Mouse (Mus musculus) ES-CJ7 (cell line): ENCODE data around the gene Slc5a3.
"Not testable (repeated sequence)": the region's sequence is repeated elsewhere in the genome, so short reads cannot be mapped to it uniquely, and the experiment has no call there.

Source experiments
- DNase-seq: peaks from one replicate; pipeline ENCODE4 v3.0.0; 2011; ENCODE audit warnings: low read depth, low spot score

Slc5a3 gene

DNA sequence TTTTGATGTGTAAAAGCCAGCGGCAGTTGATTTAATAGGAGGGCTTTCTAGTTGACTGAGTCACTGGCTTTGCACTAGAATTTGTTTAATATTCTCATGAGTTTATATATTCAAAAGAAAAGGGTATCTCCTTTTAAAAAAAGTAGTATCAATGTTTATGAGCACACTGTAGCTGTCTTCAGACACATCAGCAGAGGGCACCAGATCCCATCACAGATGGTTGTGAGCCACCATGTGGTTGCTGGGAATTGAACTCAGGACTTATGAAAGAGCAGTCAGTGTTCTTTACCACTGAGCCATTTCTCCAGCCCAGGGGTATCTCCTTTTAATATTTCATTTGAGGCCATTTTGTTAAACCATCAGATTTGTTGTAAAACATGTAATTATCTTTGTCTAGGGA is 4.7 kb downstream of the Slc5a3 start:
- DNase-seq = no peak

DNA sequence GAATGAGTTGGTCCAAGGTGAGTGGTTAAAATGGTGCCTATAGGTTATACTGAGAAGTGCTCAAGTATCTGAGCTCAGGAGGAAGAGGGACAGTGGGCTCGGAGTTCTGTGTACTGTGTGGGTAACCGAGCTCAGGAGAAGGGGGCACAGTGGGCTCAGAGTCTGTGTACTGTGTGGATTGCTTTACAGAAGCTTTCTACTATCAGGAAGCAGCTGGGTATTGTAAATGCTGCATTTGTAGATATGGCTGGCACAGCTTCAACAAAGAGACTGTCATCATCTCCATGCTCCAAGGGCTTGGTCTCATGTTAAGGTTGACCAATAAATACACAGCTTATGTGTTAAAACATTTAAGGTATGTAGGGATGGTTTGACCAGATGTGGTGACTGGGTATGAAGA is 6.7 kb downstream of the Slc5a3 start:
- DNase-seq = no peak

DNA sequence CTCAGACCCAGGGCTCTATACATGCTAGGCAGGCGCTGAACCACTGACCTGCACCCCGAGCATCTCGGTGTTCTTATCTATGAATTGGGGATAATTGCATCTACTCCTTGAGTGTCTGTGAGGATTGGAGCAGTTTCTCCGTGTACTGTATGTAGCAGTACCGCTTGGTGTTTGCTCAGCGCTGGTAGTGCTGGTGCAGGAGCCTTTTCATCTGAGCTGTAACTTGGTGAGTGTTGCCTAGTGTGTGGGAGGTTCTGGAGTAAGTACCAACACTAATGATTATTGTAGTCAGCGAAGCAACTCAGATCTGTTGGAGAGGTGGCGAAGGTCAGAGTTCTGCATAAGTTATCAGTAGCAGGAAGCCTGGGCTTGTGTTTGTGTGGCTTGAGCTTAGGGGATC is 12.2 kb downstream of the Slc5a3 start:
- DNase-seq = no peak

DNA sequence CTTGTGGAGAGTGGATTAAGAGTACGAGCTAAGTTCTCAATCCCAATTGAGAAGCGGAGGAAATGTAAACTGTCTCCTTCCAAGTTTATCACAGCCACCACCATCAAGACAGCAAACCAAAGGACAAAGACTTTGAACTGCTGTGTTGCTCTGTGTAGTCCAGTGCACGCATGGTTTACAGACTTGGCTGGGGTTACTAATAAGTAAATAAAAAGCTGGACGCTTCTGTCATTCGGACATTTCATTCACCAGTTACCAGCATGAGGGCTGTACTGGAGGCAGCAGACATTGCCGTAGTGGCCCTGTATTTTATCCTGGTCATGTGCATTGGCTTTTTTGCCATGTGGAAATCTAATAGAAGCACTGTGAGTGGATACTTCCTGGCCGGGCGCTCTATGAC is 18.7 kb downstream of the Slc5a3 start:
- no peak for DNase-seq

DNA sequence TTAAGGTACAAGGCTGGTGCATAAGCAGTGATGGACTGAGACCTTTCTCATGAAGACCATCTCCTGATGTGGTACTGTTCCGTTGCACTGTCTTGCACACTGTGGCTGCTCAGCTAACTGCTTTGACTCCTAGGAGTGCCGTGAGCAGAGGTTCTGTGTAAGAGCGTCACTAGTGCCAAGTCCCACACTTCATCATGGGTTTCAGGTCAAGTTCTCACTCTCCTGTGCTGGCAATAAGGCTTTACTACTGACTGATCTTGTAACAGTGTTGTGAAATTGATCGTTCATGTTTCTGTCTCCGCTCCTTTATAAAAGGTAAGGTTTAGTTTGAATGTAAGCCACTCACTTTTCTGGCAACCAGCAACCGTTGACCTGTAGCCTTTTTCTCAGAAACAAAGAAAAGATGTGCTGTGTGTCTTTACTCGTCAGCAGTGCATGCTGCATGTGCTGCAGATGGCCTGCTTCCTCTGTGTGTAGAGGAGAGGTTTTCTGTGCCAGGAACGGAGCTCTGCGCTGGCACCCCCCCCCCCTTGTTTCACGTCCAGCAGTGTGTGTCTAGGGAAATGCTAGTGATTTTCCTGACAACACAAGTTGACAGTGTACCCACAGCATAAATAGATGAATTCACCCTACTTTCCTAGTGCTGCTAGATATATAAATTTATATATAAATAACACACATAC is 25.8 kb downstream of the Slc5a3 start:
- DNase-seq = no peak

DNA sequence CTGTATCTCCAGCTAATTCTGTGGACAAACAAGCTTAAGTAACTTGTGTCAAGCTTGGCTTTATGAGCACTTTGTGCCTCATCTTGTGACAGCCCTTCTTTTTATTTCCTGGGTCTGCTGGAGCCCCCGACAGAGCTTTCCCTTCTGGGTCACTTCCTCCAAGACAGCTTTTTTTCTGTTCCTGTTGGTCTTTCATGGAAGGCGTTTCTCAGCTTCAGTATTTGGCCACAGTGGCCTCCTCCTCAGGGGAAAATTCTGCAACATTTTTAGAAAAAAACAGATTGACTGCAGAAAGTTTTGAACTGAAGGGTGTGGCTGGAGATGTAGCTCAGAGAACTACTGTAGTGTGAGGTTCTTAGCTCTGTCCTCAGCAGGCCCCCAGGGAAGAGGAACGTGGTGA is 31.1 kb downstream of the Slc5a3 start:
- no peak for DNase-seq

DNA sequence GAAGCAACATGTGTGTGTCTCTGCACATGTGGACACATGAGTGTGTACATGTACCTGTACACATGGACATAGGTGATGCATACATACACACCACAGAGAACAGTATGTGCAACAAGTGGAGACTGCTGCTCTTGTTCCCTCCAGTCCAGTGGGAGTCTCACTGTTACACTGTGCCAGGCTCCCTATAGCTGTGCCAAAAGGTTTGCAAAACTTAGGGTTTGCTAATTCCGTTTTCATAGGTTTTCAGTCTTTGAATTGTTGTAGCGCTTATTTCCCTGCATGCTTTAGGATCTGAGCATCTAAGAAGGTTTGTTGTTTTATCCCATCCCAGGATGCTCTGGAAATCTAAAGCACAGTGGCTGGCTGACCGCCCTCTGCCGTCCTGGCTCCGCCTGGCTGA is 33.8 kb downstream of the Slc5a3 start:
- no peak for DNase-seq

DNA sequence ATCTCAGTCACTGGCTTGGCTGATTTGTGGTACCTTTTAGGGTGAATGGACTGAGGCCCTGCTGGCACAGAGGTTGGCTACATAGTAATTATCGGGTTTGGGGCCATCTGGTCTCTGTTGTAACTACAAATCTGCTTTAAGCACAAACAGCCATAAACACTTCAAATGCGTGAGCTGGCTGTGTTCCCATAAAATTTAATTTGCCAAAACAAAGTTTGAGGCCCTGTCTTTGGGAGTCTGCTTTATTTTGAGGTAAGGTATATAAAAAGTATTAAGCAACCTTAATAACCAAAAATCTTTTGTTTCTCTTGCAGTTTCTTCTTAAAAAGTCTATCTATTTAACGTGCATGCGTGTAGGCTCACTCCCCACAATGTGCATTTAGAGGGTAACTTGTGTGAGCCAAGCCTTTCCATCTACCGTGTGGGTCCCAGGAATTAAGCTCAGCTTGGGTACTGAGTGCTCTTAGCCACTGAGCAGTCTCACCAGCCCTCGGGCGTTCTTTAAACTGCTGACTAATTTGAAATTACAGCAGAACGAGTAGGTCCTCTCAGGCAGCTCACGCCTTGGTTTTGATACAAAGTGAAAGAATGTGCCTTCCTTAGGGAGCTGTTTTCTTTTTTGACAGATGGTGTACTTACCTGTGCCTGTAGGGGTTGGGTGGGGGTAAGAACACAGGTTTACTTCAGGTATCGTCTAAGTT is 40.4 kb downstream of the Slc5a3 start:
- no peak for DNase-seq

DNA sequence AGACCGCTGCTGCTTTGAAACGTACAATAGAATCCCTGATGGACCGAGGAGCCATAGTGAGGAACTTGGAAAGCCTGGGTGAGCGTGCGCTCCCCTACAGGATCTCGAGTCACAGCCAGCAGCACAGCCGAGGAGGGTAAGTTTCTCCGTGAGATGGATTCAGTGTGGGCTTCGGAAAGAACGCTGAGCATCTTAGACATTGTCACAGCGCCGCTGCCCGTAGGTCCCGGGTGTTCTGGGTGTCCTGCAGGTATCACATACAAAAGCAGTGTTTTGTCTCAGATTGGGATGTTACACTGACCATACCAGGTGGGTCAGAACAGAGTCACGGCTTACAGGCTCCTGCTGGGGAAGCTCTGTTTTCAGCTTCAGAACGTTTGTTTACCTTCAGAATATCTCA is 41.5 kb downstream of the Slc5a3 start:
- no peak for DNase-seq

DNA sequence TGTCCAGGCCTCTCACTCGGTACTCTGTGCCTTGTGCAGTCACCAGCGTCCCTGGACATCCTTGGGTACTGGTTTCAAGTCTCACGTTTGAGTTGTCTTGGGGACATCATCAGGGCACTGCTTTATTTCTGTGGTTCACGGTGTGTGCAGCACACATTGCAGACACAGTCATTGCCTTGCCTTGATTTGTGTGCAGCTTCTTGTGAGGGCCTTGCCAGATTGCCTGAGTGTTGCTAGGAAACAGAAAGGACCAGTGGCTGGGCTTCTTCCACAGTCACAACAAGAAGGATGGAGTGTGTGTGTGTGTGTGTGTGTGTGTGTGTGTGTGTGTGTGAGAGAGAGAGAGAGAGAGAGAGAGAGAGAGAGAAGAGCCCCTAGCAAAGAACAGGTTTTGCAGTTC is 42.0 kb downstream of the Slc5a3 start:
- DNase-seq = no peak

DNA sequence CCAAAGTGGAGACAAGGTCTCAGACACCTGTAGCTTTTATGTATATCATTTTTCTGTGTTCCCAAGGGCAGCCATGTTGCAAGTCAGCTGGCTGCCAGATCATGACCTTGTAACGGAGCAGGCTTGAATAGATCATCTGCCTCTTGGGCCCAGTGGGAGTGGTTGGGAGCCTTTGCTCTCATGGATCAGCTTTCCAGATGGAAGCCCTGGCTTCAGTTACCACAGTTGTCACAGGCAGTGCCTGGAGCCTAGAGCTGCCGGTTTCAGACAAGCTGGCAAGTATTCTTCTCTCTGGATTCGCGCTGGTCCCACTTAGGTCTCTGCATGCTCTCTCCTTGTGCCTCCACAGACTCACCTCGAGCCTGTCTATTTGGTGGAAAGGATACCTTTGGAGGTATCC is 44.0 kb downstream of the Slc5a3 start:
- DNase-seq = no peak

DNA sequence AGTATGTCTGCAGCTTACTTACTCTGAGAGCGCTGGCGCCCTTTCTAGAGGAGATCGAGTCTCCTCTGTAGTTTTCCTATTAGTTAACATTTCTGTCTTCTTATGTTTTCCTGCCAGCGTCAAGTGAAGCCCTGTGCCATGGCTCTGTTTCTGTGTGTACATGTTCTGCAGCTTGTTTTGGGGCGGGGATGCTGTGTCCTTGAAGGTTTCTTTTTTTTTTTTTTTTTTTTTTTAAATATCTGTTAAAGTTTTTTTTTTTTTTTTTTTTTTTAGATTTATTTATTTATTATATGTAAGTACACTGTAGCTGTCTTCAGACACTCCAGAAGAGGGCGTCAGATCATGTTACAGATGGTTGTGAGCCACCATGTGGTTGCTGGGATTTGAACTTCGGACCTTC is 44.8 kb downstream of the Slc5a3 start:
- DNase-seq = not testable (repeated sequence)

DNA sequence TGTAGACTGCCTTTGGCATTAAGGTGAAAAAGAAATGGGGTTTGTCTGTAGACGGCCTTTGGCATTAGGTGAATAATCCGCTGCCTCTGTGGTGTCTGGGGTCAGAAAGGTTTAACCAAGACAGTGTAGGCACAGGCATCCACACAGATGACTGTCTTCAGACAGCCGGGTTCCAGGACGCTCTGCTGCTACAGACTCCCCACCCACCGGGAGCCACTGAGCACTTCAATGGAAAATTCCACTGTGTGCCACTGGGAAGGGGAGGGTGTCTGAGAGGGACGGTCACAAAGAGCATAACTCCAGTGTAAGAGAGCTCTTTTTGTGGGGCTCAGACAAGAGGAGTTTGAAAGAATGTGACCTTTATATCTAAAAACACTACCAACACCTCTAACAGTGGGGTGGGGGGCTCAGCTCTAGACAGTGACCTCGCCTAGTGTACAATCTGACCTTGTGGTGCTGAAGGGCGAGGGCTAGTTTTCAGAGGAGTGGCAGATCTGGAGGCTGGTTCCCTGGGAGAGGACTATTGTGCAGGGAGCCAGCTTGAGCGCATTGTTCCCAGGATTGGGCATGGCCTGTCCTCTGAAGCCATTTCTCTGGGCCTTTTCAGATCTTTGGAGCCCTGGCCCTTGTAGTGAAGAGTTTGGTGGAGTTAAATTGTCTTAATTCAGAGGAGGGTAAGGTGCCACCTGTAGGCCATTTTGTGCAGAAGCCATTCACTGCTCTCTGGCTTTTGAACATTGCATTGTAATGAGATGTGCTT is 45.6 kb downstream of the Slc5a3 start:
- peak; percentile 87 for DNase-seq

DNA sequence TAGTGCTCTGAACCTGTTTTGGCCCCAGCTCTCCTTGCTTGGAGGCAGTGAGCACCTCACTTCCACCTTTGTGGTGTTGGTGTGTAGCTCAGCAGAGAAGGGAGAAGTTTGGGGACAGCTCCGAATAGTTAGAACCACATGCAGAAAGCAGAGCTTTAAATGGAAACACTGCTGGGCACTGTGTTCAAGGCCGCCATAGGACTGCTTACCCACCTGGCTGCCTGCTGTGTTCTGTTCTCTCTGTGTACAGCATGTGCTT is 46.1 kb downstream of the Slc5a3 start:
- DNase-seq = no peak

DNA sequence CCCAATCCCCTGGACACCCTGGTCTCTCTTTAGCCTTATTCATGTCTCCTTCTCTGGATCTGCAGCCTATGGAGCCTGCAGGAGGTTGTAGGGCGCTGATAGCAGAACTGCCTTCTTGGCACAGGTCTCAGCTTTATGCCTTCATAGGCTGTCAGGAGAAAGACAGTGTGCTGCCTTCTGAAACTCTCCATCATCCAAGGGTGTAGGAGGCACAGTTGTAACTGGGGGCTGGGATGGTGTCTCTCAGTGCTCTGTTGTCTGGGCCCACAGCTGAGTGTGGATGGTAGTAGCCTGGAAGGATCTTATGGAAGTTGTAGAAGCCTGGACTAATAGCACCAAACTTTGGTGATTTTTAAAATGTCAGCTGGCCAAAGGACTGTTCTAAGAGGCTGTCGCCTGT is 46.8 kb downstream of the Slc5a3 start:
- no peak for DNase-seq

DNA sequence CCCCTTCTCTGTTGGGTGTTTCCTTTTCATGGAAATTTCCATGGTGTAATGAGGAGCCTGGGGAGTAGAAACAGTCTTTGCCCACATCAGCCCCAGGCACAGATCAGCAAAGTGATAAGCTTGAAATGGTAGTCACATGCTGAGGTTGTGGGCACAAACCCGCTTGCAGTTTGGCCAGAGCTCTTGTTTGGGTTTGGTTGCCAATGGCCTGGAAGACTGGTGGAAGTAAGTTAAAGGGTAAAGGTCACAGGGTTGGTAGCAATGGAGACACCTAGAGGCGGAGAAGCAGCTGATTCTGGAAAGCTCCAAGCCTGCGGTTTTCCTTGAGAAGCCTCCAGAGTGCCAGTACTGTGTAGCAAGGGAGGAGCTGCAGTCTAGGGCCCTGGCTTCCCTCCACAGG is 47.5 kb downstream of the Slc5a3 start:
- peak; percentile 45 for DNase-seq

DNA sequence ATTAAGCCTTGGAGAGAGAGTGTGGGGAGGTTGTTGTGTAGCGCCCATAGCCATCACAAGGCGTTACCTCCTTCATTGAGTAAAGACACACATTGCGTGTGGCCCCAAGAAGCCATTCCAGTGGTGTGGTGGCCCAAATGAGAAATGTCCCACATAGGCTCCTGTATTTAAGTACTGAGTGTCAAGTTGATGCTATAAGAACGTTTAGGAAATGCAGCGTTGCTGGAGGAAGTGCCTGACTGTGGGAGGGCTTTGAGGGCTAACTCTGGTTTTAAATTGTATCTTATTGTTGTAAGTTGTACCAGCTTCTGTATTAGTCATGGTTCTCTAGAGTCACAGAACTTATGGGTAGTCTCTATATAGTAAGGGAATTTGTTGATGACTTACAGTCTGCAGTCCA is 49.2 kb downstream of the Slc5a3 start:
- DNase-seq = no peak

DNA sequence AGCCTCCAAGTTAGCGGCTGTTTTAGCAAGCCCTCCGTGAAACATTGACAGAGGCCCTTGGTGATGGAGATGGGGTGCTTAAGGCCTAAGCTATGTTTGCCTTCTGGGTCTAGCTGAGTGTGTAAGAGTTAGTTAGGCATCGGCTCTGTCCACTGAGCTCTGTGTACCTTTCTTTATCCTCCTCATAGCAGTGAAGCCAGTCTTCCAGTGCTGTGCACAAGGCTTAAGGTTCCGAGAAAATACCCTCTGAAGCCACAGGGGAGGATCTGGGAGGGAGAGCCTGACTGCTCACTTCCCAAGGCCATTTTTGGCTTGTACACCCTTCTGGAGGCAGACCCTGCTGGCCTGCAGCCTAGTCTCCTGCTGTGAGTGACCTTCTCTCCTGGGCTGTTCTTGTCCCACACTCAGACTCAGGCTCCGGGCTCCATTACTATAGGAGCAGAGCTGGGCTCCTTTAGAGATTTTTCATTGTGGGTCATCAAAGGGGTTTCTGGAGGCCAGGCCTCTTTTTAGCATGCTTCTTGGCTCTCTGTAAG is 56.7 kb downstream of the Slc5a3 start:
- DNase-seq = no peak

DNA sequence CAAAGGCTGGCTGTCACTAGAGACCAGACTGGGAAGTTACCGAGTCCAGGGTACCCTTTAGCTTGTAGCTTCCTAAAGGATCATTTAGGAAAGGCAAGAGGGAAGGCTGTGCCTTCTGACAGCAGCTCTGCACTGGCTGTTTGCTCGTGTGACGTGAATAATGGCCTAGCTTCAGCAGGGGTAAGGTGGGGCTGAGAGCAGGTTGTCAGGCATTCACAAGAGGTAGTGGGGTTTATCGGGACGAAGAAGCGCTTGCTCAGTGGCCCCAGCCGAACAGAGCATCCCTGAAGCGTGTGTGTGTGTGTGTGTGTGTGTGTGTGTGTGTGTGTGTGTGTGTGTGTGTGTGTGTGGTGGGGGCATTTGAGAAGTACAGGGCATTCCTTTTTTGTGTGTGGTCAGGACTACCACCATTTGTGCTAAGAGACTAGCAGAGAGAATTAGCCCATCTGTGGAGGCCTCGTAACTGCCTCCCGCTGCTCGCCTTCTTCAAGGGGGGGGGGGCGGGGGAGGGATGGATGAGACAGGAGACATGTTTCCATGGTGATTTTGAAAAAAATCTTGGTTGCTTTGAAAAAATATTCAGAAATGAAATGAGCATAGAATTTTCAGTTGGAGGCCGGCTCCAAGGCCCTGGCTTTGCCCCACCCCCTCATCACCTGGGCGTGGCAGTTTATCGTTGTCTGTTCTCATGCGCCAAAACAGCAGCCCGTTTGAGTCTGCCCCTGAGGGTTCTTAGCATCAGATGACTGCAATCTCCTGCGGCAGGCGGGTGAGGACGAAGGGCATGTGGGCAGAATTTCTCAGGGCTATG is 57.7 kb downstream of the Slc5a3 start:
- peak; percentile 60 for DNase-seq

DNA sequence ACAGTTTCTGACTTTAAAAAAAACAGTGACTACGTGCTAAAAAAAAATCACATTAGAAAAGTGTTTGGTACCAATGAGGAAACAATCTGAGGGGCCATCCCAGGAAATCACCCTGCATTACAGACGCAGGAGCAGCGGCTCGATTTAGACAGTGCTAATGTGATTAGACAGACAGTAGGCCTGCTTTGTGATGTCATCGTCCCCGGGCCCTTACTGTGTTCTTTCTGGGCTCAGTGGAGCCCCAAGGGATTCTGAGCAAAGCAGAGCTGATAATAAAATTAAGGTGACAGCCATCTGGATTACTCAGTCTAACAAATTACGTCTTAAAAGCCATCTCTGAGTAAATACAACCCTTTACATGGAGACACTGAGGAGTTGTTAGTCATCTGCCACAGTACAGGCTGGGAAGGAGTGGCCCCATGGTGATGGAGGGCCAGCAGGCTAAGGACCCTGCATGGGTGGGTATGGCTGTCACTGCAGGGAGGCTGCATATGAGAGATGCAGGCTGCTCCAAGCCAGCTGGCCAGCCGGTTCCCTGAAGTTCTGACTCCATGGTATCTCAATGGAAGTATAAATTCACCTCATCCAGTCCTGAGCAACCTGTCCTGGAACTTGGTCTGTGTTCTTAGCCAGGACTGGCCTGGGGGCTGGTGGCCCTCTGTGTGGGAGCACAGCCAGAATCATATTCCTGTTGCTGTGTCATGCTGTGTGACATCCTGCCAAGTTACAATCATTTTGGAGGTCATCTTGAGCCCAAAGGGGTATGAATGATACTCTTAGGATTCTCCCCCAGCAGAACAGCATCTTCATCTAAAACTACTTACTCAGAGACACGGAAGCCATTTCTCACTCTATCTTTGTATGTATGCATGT is 59.5 kb downstream of the Slc5a3 start:
- DNase-seq = no peak

DNA sequence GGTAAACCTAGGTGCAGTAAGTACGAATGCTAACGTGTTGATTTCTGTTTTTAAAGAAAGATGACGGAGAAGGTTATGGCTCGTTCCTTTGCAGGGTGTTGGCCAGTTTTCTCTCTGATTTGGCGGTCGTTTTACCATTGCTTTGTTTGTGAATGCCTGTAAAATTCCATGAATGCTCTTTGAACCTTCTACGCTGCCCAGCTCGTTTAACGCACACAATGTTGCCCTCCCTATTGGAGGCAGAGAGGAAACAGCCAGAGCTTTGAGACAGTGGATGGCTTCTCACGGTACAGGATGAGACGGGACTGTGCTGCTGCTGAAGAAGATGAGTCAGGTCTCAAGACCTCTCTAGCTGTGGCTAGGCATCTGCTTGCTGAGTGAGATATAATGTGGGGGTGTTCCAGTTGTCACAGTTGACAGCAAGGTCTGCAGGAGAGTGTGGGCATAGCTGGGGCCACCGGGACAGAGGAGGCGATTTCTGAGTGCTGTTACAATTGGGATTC is 60.9 kb downstream of the Slc5a3 start:
- DNase-seq = no peak
